Mouse (Mus musculus) urinary bladder, adult 18-20 months (tissue): Measurements from ENCODE around the gene Srf.
A peak's percentile ranks its signal among the peaks of the same experiment; 100 is the strongest.

Source experiments
- DNase-seq, 2 experiments: peaks; one replicate each; pipeline ENCODE4 v3.0.0; 2022; ENCODE audit warnings: low spot score in 2 of 2, mixed read lengths in 2 of 2

The Srf gene

DNA sequence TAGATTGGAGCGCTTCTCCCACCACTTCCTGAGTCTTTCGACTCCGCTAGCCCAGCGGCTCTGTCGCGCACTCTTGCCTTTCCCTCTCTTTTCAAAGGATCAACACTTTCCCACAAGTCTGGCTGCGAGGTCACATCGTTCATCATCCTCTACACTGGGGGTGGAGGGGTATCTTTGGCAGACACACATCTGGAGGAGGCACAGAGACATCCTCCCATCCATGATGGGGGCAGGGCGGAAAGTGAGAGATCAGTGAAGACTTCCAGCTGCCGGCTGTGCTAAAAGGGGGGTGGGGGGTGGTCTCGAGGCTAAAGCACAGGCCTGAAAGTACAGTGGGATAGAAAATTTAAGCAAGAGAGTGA is 590 bp upstream of the Srf start:
- peak in 1 of 2 experiments; percentile 18 for DNase-seq

DNA sequence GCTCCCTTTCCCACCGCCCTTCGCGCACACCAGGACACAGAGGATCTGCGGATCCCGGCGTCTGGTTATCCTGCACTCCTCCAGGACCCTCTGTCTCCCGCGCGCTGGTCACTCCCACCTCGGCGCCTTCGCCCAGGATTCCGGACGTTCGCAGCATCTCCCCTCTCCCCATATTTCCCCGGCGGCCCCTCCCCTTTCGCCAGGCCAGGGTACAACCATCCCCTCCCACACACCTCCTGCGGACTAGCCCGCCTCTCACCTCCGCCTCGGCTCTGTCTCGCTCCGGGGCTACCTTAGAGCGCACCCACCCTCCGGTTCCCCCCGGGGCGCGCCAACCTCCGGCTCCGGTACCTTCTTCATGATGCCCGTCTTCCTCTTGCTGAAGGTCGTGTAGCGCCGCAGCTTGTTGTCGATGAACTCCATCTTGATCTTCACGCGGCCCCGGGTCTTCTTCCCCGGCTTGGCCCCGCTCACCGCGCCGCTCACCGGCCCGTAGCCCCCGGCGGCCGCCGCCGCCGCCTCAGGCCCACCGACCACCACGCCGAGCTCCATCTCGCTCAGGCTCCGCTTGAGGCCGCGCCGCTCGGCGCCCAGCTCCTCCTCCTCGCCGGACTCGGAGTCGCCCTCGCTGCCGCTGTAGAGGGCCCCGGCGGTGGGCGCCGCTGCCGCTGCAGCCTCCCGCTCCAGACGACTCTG is 850 bp downstream of the Srf start:
- DNase-seq, result peak in 1 of 2 experiments; percentile 48

DNA sequence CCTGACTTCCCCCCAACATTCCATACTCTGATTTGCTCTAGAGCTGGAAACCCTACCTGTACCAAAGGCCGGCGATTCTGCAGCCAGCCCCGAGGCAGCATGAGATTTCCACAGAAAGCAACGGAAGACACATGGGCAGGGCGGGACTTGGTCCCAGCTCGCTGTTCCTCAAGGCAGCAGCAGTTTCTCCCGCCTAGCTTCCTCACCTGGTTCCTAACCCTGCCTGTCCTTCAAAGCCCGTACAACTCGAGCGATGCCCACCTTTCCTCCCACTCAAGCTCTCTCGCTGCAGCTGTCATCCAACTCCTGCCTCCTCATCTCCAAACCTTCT is 1.4 kb downstream of the Srf start:
- DNase-seq, result no peak

DNA sequence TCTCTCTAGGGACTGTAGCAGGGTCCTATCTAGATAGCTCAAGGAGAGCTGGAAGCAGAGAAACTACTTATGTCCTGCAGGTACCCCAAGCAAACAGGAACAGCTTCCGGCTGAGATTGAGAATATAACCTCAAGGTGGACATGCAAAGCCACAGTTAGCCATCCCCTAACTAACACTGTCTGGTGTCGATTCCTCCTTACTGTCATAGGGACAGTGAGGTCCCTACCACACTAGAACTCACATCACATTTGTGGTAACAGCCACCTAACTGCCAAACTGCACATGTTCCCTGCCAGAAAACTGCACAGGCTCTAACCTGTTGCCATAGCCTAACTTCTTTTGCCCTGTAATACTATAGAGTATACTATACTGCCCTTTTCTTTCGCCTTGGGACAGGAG is 2.0 kb downstream of the Srf start:
- DNase-seq, result no peak

- DNase-seq, result no peak
Measured at GRCm38 (mm10) chr17:46553469-46553868, 2.5 kb downstream of the Srf start.

DNA sequence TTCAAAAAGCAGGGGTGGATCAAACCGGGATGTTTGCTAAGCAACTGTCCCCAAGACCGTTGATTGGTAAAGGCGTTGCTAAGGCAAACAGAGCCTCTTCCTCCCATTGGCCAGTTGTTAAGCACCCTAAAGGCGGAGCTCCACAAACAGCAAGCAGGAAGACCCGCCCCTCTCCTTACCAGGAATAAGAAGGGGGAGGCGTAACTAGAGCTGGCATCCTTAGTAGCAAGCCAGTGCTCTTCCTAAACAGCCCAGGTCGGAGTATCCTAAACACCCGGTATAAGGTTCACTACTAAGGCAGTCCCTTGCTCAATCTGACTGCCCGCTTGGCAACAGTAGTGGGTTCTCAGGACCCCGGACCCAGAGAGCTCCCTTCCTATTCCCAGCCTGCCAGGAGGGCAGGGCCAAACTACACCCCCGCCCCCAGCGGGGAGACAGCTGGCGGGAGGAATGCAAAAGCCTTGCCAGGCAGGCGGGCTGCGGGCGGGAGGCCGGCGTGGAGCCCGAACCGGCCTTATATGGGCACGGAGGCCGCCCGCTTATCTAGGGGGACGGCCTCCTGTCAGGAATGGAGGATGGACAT is 3.0 kb downstream of the Srf start:
- DNase-seq, result peak; percentile 86 to 87

- no peak for DNase-seq
Measured at GRCm38 (mm10) chr17:46552151-46552550, 3.8 kb downstream of the Srf start.

GRCm38 (mm10) chr17:46551369-46551768 is 4.6 kb downstream of the Srf start:
- DNase-seq, result no peak

DNA sequence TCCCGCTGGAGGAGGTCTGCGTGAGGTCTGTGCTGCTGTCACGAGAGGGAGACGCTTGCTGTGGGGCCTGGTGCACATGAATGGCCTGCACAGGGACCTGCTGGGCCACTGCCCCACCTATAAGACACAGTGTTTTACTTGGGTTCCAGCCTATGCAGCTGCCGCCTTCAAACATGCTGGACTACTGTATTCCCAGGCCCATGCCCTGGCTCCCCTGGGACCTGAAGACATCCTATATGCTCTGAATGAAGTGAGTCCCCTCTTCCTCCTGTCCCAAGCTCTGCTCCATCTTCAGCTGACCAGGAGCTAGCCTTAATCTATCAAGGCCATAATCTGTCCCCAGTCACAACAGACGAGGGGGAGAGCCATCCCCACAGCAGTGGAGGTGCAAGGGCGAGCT is 5.1 kb downstream of the Srf start:
- DNase-seq, result no peak

DNA sequence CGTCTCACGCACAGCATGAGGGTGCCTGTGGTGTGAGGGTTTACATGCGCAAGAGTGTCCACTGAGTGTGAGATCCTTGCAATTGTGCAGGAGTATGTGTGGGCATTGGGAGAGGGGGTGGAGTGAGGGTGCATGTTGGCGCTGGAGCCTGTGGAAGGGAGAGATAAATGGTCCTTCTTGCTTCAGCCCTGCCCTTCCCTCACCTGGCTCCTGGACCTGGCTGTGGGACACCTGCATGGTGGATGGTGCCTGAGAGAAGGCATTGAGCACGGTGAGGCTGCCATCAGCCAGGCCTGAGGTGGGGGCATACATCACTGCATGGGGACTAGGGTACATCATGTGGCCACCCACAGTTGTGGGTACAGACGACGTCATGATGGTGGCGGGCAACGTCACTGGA is 6.3 kb downstream of the Srf start:
- DNase-seq, result no peak

DNA sequence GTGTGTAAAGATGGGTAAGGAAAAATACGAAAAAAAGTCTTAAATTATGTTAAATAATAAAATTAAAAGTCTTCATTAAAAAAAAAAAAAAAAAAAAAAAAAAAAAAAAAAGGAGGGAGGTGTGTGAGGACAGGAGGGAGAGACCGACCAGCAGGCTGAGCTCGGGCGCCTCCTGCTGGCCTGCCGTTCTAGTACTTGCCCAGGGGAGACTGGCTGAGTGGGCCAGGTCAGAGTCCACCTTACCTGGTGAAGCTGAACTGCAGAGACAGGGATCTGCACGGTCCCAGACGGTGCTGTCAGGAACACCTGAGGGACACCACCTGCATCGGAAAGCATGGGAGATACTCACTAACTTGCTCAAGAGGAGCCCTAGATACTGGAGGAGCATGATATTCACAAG is 6.8 kb downstream of the Srf start:
- DNase-seq, result no peak

- DNase-seq, result no peak
Measured at GRCm38 (mm10) chr17:46548741-46549140, 7.2 kb downstream of the Srf start.

DNA sequence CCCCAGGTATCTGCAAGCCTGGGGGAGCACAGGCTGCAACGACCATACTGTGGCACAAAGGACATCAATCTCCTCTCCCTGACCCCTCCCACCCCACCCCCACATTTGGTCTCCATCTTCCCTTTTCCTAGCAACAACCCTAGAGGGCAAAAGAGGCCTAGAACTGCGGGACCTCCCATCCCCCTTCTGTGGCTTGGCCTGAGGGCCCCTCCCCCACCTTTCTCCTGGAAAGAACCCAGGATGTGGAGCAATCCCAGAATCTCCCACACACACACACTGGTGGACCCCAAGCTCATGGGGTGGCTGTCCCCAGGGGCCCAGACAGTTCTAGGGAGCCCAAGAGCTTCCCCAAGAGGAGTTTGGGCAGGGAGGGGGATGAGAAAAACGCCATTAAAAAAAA is 8.1 kb downstream of the Srf start:
- DNase-seq, result no peak

DNA sequence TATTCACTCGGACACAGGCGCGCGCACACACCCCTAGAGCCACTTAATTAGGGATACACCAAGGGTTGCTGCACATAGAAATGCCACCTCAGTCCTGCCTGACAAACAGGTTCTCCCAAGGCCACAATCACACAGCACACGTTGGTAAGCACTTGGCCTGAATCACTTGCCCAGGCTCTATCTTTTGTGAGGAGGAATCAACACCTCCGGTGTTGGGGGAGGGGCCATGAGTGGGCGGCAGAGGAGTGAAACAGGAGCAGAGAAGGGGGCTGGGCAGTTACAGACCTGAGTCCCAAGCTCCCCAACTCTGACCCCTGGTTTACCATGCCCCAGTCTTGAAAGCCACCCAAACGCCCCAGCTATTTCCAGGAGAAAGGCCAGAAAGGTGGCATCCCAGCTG is 9.0 kb downstream of the Srf start:
- DNase-seq, result no peak

GRCm38 (mm10) chr17:46546591-46546990 is 9.4 kb downstream of the Srf start:
- no peak for DNase-seq

DNA sequence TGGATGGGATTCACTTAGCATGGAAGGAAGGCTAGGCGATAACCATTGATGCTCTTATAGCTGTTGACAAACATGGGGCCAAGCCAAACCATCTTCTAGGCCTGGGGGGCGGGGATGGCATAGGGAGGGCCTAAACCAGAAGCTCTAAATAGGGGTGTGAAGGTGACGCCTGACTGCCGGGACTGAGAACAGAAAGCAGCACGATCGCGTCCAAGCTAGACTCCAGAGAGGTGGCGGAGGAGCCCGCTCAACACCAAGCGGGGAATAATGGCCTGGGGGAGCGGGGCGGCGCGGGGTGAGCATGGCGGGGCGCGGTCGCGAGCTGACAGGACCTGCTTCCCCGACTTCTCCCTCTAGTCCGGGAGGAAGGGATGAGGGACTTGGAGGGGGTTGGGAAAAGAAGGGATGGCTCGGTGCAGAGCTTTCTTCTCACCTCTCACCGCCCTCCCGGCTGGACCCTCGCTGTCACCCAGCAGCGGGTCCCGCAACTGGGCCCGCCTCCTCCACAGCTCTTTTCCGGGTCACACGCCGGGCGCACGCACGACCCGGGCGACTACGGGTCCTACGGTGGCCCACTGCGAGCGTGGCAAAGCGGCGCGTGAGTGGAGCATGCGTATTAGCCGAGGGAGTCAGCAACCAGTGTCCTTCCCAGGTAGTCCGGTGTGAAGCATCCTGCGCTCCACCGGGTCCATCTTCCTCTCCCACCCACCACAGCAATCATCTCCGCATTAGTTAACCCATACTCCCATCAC is 10.0 kb downstream of the Srf start, which contains the start of gene Cul9:
Cul9 (minus strand) TSS at position 576 of the 752 bp plus-strand sequence.
- peak; percentile 61 to 63 for DNase-seq

DNA sequence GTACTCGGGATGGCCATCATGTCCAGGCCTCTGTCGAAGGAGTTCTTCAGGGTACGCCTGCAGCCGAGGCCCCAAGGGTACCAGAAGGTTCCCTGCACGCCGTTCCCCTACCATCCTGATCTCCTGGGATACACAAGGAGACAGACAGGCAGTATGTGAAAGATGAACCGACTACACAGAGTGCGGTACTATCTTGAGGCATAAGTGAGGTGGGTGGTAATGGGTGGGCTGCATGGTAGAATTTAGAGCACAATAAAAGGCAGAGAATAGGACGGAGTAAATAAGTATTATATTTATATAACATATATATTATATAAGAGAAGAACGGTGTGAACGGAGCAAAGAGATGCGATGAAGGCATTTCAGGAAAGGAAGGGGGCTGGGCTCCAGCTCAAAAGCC is 12.3 kb downstream of the Srf start:
- DNase-seq, result no peak

DNA sequence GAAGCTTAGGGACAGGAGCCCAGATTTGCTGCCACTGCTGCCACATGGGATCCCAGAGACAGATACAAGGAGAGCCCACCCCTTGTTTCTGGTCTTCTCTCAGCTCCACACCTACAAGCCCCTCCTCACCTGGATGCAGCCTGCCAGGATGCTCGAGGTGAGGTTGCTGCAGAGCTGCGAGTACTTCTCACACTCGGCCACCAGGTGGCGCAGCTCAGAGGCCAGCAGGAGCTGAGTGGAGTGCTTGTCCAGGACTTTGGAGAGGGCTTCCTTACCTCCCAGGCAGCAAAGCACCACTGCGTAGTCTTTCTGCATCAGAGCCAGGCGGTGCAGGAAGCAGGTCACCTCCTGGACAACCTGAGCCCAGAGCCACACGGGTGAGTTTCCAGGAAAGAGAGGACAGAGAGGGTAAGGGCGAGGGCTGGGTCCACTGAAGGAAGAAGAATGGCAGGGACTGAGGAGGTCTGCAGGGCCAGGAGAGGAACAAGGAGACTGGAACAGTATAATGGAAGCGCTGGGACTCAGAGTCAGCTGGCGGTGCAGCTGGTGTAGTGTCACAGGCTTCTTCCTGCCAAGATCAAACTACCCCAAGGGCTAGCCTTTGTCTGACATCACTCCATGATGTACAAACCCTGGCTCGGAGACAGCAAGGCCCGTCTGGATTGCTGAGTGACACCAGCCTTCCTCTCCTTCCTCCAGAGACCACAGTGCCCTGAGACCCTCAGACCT is 30.2 kb downstream of the Srf start:
- peak; percentile 45 to 55 for DNase-seq

DNA sequence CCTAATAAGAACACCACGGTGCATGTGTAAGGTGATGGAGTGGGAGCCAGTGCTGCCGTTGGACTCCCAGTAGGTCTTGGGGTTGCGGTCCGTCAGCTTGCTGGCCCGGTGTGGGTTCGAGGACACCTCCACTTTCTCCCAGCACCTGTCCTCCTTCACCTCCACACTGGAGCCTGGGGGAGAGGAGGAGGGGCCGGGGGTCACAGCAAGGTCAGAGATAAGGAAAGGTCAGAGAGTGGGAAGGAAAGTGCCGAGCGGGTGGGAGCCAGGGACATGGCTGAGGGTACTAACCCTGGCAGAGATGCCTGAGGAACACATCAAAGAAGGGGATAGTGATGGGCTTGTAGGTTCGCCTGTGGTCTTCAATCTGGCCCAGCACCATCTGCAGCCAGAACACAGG is 30.9 kb downstream of the Srf start:
- DNase-seq, result no peak

GRCm38 (mm10) chr17:46521963-46522668 is 33.9 kb downstream of the Srf start:
- DNase-seq, result no peak

GRCm38 (mm10) chr17:46521174-46521573 is 34.8 kb downstream of the Srf start:
- DNase-seq, result no peak
